Mouse (Mus musculus) heart, adult 2 months (tissue): ENCODE data around the gene Gap43.

Source experiments
- CTCF ChIP-seq: fragments of 200-600 bp; IDR thresholded peaks from 2 replicates; pipeline ENCODE4 v1.8.1; 2022; ENCODE audit warnings: antibody characterized with exemption, mild to moderate bottlenecking, moderate library complexity
- EP300 ChIP-seq: fragments of 200-500 bp; IDR thresholded peaks from 2 replicates; pipeline ENCODE4 v1.6.1; 2011; ENCODE audit warnings: low read depth, low read length, control low read depth; ENCODE audit not compliant: insufficient read depth
- POLR2A ChIP-seq: fragments of 200-500 bp; IDR thresholded peaks from 2 replicates; pipeline ENCODE4 v1.6.1; 2011; ENCODE audit warnings: mild to moderate bottlenecking, low read depth, low read length, control low read depth; ENCODE audit not compliant: insufficient read depth

DNA sequence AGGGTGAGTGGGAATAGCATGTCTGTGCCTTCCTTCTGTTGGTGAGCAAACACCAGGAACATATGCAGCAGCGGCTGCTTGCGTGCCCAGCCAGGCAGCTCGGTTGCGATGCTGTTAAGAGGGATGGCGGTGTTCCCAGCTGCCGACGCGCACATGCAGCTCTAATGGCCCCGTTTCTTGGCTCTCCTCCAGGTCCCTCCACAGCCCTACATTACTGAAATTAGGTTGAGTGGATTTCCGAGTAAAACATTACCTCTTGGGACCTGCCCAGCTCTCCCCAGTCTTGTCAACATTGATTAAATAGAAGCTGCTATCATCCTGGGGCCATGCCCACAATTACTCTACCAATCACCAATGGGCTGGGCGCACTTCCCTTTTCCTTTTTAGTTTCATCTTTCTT is 84.8 kb downstream of the Gap43 start:
- TF ChIP-seq EP300 (no peak), POLR2A (no peak), CTCF (no peak)
